Mouse (Mus musculus): ENCODE results near the gene Ccdc106. TPM values are rescaled to one million over a fixed set of nuclear protein-coding genes. Genes with fewer than 3 reads are reported as not detected.

The Ccdc106 gene
- polyA plus RNA-seq, 1 experiment = not detected

DNA sequence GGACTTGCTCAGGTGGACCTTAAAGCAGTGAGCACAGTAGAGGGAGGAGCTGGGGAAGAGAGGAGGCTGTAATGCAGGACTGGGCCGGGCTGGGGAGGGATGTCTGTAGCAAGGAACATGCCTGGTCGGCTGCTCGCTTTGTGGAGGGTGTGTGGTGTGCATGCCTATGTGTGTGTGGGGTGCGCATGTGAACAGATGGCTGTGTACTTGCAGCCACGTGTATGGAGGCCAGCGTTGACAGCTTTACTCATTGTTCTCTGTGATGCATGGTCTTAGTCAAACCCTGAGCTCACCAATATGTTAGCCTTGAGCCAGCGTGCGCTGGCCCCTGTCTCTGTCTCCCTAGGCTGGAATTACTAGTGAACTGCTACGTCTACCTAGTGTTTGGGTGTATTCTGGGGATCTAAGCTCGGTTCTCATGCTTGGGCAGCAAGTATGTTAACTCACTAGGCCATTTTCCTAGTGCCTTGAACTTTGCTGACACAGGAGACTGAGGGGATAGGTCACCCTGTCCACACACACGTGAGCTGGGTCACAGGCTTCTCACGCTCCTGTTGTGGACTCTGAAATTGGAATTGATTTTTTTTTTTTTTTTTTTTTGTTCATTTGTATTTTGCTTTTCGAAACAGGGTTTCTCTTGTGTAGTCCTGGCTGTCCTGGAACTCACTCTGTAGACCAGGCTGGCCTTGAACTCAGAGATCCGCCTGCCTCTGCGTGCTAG lies 70.8 kb downstream of the Ccdc106 start:
- no peak overlapping the region for H3K27ac ChIP-seq (ENCODE audit: insufficient read depth, low read depth, low read length)

DNA sequence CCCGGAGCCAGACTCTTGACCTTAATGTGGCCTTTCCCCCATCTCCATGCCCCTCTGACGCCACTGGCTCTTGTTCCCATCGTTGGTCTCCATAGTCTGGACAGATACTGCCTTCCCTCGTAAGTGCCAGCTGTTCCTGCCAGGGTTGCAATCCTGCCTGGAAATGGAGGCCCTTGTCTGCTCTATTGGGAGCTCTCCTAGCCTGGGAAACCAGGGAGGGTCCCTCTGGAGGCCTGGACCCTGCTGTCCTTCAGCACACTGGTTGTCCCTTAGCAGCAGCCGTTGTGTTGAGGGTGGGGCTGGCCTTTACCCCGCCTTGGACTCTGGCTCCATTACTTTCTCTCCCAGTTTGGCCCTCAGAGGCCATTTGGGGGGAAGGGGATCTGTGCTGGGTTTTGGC lies 72.0 kb downstream of the Ccdc106 start:
- Histone ChIP-seq H3K4me3 (ENCODE audit: insufficient read depth, low read depth, low read length) (no peak overlapping the region), H3K4me1 (ENCODE audit: control insufficient read depth, insufficient read depth, low read length) (peaks cover 18% of the 10 kb centered on the region), H3K27ac (ENCODE audit: insufficient read depth, low read depth, low read length) (no peak overlapping the region)
- WGBS = 80% methylated on average over 6 of the region's 6 CpGs
- TF ChIP-seq CTCF (IDR thresholded peaks at IDR 0.05; ENCODE audit: insufficient read depth, low read depth, low read length) = no peak
- TF ChIP-seq POLR2A (IDR thresholded peaks at IDR 0.05; ENCODE audit: insufficient read depth, low read depth, low read length) = no peak

More for the DNA sequence above, 70.8 kb downstream of the Ccdc106 start:
- Histone ChIP-seq H3K4me1 (ENCODE audit: control insufficient read depth, insufficient read depth, low read length) (peaks cover 27% of the 10 kb centered on the region), H3K4me3 (ENCODE audit: insufficient read depth, low read depth, low read length) (no peak overlapping the region)
- WGBS = 87% methylated on average over 15 of the region's 15 CpGs
- TF ChIP-seq POLR2A (IDR thresholded peaks at IDR 0.05; ENCODE audit: insufficient read depth, low read depth, low read length) (no peak), CTCF (IDR thresholded peaks at IDR 0.05; ENCODE audit: insufficient read depth, low read depth, low read length) (no peak)

DNA sequence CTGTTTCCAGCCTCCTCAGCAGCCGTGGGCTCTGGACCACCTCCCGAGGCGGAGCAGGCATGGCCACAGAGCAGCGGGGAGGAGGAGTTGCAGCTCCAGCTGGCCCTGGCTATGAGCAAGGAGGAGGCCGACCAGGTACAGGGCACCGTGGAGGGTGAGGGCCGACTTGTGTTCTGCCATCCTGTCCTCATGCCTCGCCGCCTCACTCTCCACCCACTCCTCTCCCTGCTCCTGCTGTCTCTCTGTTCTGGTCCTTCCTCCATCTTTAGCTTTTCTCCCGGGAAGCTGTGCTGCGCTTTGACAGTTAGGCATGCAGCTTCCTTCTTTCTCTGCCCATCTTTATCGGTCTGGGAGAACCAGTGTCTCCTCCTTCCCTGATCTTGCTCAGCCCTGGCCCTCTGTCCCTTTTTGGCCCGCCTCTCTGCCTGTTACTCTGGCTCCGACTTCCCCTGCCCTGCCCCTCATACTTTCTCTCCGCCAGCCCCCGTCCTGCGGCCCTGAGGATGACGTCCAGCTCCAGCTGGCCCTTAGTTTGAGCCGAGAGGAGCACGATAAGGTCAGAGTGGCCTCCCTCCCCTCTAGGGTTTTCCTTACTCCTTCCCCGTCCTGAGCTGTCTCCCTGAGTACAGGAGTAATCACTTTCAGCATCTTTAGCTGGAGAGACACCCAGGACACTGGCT lies 72.6 kb downstream of the Ccdc106 start:
- no peak overlapping the region for H3K4me3 ChIP-seq (ENCODE audit: insufficient read depth, low read depth, low read length)
- TF ChIP-seq CTCF (IDR thresholded peaks at IDR 0.05; ENCODE audit: insufficient read depth, low read depth, low read length) = no peak
- no peak for TF ChIP-seq POLR2A (IDR thresholded peaks at IDR 0.05; ENCODE audit: insufficient read depth, low read depth, low read length)
- H3K4me1 ChIP-seq (ENCODE audit: control insufficient read depth, insufficient read depth, low read length) = peaks cover 18% of the 10 kb centered on the region
- H3K27ac ChIP-seq (ENCODE audit: insufficient read depth, low read depth, low read length) = no peak overlapping the region
- WGBS = 77% methylated on average over 21 of the region's 21 CpGs

DNA sequence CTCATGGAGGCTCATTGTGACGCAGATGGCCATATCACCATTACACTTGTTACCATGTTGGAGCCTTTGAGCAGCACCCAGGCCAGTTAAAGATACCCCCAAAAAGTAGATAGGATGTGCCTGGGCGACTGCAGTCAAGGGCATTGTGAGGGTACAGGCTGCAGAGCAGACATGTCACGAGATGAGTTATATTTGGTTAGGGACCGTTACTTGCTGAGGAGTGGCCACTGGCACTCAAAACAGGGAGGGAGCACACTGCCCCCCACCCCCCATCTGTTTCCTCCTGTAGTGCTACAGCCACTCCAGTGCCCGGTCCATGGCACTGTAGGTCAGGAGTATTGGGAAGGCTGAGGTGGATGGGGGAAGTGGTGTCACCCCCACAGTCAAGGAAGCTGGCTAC lies 78.4 kb downstream of the Ccdc106 start:
- Histone ChIP-seq H3K27ac (ENCODE audit: insufficient read depth, low read depth, low read length) (no peak overlapping the region), H3K4me3 (ENCODE audit: insufficient read depth, low read depth, low read length) (no peak overlapping the region), H3K4me1 (ENCODE audit: control insufficient read depth, insufficient read depth, low read length) (no peaks in the 10 kb centered on the region)
- TF ChIP-seq CTCF (IDR thresholded peaks at IDR 0.05; ENCODE audit: insufficient read depth, low read depth, low read length) (no peak), POLR2A (IDR thresholded peaks at IDR 0.05; ENCODE audit: insufficient read depth, low read depth, low read length) (no peak)
- 93% methylated on average over 5 of the region's 5 CpGs for WGBS

DNA sequence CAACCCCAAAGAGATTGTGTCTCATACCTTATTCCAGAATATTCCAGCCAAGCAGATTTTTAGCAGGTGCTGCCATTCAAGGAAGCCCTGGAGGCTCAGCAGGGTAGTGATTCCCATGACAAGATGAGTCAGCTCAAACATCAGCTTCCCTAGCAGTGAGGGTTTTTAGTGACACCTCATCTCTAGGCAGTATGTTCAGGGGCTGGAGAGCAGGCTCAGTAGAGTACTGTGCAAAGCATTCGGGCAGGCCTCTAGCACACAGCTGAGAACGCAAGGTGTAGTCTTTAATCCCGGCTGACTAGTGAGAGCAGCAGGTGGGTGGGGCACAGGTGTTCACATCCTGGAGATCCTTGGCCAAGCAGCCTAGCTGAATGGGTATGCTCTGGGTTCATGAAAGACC lies 79.4 kb downstream of the Ccdc106 start:
- Histone ChIP-seq H3K4me1 (ENCODE audit: control insufficient read depth, insufficient read depth, low read length) (no peaks in the 10 kb centered on the region), H3K27ac (ENCODE audit: insufficient read depth, low read depth, low read length) (no peak overlapping the region), H3K4me3 (ENCODE audit: insufficient read depth, low read depth, low read length) (no peak overlapping the region)
- TF ChIP-seq POLR2A (IDR thresholded peaks at IDR 0.05; ENCODE audit: insufficient read depth, low read depth, low read length) = no peak
- TF ChIP-seq CTCF (IDR thresholded peaks at IDR 0.05; ENCODE audit: insufficient read depth, low read depth, low read length) = no peak
- 89% methylated on average over 3 of the region's 3 CpGs for WGBS

DNA sequence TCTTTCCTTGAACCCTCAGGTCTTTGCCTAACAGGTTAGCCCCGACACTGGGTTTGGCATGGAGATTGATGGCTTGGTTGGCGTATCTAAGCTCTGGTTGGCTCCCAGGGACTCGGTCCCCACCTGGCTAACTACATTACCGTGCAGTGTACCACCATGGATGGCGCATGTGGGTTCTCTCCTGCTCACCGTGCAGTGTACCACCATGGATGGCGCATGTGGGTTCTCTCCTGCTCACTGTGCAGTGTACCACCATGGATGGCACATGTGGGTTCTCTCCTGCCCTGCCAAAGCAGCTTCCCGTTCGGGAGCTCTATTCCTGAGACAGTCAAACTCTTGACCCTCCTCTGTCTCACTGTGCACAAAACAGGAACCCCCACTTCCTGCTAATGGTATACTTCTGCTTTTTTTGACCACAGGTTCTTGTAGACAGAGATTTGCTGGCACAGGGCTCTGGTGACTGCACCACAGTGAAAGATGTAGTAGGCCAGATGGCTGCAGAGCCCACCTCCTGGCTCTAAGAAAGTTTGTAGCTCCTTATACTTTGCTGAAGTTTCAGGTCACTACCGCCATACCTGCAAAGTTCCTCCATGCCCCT lies 80.8 kb downstream of the Ccdc106 start:
- H3K4me3 ChIP-seq (ENCODE audit: insufficient read depth, low read depth, low read length) = no peak overlapping the region
- TF ChIP-seq CTCF (IDR thresholded peaks at IDR 0.05; ENCODE audit: insufficient read depth, low read depth, low read length) (no peak), POLR2A (IDR thresholded peaks at IDR 0.05; ENCODE audit: insufficient read depth, low read depth, low read length) (no peak)
- WGBS = 93% methylated on average over 10 of the region's 10 CpGs
- H3K4me1 ChIP-seq (ENCODE audit: control insufficient read depth, insufficient read depth, low read length) = no peaks in the 10 kb centered on the region
- H3K27ac ChIP-seq (ENCODE audit: insufficient read depth, low read depth, low read length) = no peak overlapping the region

DNA sequence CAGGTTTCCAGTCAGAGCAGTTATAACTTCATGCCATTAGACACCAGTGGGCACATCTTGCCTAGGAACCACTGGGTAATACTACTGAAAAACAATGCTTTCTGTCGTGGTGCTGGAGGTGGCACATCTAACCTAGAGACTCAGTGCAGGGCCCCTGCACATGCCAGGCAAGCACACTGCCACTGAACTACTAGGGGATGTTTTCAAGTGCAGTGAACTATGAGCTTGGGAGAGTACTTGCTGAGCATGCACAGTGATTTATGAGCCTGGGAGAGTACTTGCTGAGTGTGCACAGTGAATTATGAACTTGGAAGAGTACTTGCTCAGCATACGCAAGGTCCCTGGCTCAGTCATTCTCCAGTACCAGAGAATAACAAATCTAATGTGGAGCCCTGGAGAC lies 82.2 kb downstream of the Ccdc106 start:
- WGBS = 81% methylated on average over 2 of the region's 2 CpGs
- Histone ChIP-seq H3K27ac (ENCODE audit: insufficient read depth, low read depth, low read length) (no peak overlapping the region), H3K4me1 (ENCODE audit: control insufficient read depth, insufficient read depth, low read length) (no peaks in the 10 kb centered on the region), H3K4me3 (ENCODE audit: insufficient read depth, low read depth, low read length) (no peak overlapping the region)
- TF ChIP-seq CTCF (IDR thresholded peaks at IDR 0.05; ENCODE audit: insufficient read depth, low read depth, low read length) = no peak

DNA sequence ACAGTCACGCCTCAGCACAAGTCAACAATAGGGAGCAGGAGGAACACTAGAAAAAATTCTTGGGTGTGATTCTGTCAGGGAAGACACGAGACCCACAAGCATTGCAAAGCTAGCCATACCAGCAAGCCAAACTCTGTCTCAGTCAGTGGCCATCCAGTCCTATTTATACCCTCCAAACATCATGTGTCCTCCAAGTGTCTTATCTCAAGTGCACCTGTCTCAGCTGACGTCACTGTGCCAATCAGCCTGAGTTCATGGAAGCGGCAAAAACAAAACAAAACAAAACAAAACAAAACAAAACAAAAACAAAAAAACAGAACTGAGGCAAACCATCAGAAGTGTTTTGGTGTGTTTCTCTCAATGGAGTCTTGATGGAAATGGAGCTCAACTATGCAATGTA lies 87.9 kb downstream of the Ccdc106 start:
- 83% methylated on average over 4 of the region's 4 CpGs for WGBS
- Histone ChIP-seq H3K4me1 (ENCODE audit: control insufficient read depth, insufficient read depth, low read length) (no peaks in the 10 kb centered on the region), H3K4me3 (ENCODE audit: insufficient read depth, low read depth, low read length) (no peak overlapping the region), H3K27ac (ENCODE audit: insufficient read depth, low read depth, low read length) (no peak overlapping the region)
- TF ChIP-seq CTCF (IDR thresholded peaks at IDR 0.05; ENCODE audit: insufficient read depth, low read depth, low read length) = no peak
- no peak for TF ChIP-seq POLR2A (IDR thresholded peaks at IDR 0.05; ENCODE audit: insufficient read depth, low read depth, low read length)

DNA sequence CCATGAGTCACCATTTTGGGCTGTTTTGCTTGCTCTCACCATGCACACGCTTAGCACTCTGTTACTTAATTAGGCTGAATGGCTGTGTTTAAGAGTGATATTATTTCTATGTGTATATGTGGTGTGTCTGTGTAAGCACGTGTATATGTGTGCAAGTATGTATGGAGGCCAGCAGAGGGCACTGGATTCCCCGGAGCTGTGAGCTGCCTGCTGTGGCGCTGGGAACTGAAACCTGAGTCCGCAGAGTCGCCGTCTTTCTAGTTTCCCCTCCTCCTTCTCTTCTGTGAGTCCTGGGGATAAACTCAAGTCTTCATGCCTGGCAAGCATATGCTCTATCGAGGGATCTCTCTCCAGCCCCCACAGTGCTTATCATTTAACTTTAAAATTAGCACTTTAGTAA lies 88.9 kb downstream of the Ccdc106 start:
- H3K27ac ChIP-seq (ENCODE audit: insufficient read depth, low read depth, low read length) = no peak overlapping the region
- no peak overlapping the region for H3K4me3 ChIP-seq (ENCODE audit: insufficient read depth, low read depth, low read length)
- 86% methylated on average over 8 of the region's 8 CpGs for WGBS
- TF ChIP-seq POLR2A (IDR thresholded peaks at IDR 0.05; ENCODE audit: insufficient read depth, low read depth, low read length) (no peak), CTCF (IDR thresholded peaks at IDR 0.05; ENCODE audit: insufficient read depth, low read depth, low read length) (no peak)
- H3K4me1 ChIP-seq (ENCODE audit: control insufficient read depth, insufficient read depth, low read length) = no peaks in the 10 kb centered on the region

Other genes starting within 250 kb of the Ccdc106 start
- not detected in 2 replicates for gene Fam71e2, start 249.3 kb upstream of the Ccdc106 start, polyA plus RNA-seq (2012; ENCODE audit: insufficient read depth, insufficient read length, low replicate concordance, missing spikeins)
- not detected in 2 replicates for gene Il11, start 237.7 kb upstream of the Ccdc106 start, polyA plus RNA-seq (2012; ENCODE audit: insufficient read depth, insufficient read length, low replicate concordance, missing spikeins)
- gene Tmem190, start 237.6 kb upstream of the Ccdc106 start, polyA plus RNA-seq (2012; ENCODE audit: insufficient read depth, insufficient read length, low replicate concordance, missing spikeins) = not detected in 2 replicates
- not detected in 2 replicates for gene Tmem238, start 230.9 kb upstream of the Ccdc106 start, polyA plus RNA-seq (2012; ENCODE audit: insufficient read depth, insufficient read length, low replicate concordance, missing spikeins)
- gene Rpl28, start 227.7 kb upstream of the Ccdc106 start, polyA plus RNA-seq (2012; ENCODE audit: insufficient read depth, insufficient read length, low replicate concordance, missing spikeins) = not detected in 2 replicates
- gene Ube2s, start 208.0 kb upstream of the Ccdc106 start, polyA plus RNA-seq (2012; ENCODE audit: insufficient read depth, insufficient read length, low replicate concordance, missing spikeins) = not detected in 2 replicates
- gene Shisa7, start 175.9 kb upstream of the Ccdc106 start, polyA plus RNA-seq (2012; ENCODE audit: insufficient read depth, insufficient read length, low replicate concordance, missing spikeins) = 146 TPM in 1 of 2 replicates, not detected in the other
- gene Isoc2b, start 150.3 kb upstream of the Ccdc106 start, polyA plus RNA-seq (2012; ENCODE audit: insufficient read depth, insufficient read length, low replicate concordance, missing spikeins) = not detected in 2 replicates
- not detected in 2 replicates for gene Isoc2a, start 143.4 kb upstream of the Ccdc106 start, polyA plus RNA-seq (2012; ENCODE audit: insufficient read depth, insufficient read length, low replicate concordance, missing spikeins)
- gene Gm36210, start 114.0 kb upstream of the Ccdc106 start, polyA plus RNA-seq (2012; ENCODE audit: insufficient read depth, insufficient read length, low replicate concordance, missing spikeins) = not detected in 2 replicates
- not detected in 2 replicates for gene Zfp628, start 105.3 kb upstream of the Ccdc106 start, polyA plus RNA-seq (2012; ENCODE audit: insufficient read depth, insufficient read length, low replicate concordance, missing spikeins)
- gene Nat14, start 98.5 kb upstream of the Ccdc106 start, polyA plus RNA-seq (2012; ENCODE audit: insufficient read depth, insufficient read length, low replicate concordance, missing spikeins) = not detected in 2 replicates
- gene Ssc5d, start 94.8 kb upstream of the Ccdc106 start, polyA plus RNA-seq (2012; ENCODE audit: insufficient read depth, insufficient read length, low replicate concordance, missing spikeins) = not detected in 2 replicates
- gene Sbk2, start 56.1 kb upstream of the Ccdc106 start, polyA plus RNA-seq (2012; ENCODE audit: insufficient read depth, insufficient read length, low replicate concordance, missing spikeins) = not detected in 2 replicates
- gene Sbk3, start 49.4 kb upstream of the Ccdc106 start, polyA plus RNA-seq (2012; ENCODE audit: insufficient read depth, insufficient read length, low replicate concordance, missing spikeins) = not detected in 2 replicates
- gene Zfp579, start 24.4 kb upstream of the Ccdc106 start, polyA plus RNA-seq (2012; ENCODE audit: insufficient read depth, insufficient read length, low replicate concordance, missing spikeins) = not detected in 2 replicates
- not detected in 2 replicates for gene Zfp524, start 6.1 kb upstream of the Ccdc106 start, polyA plus RNA-seq (2012; ENCODE audit: insufficient read depth, insufficient read length, low replicate concordance, missing spikeins)
- not detected in 2 replicates for gene Fiz1, start 5.9 kb upstream of the Ccdc106 start, polyA plus RNA-seq (2012; ENCODE audit: insufficient read depth, insufficient read length, low replicate concordance, missing spikeins)
- gene Gm44973, start 5.1 kb upstream of the Ccdc106 start, polyA plus RNA-seq (2012; ENCODE audit: insufficient read depth, insufficient read length, low replicate concordance, missing spikeins) = not detected in 2 replicates
- gene Zfp865, start 177 bp upstream of the Ccdc106 start, polyA plus RNA-seq (2012; ENCODE audit: insufficient read depth, insufficient read length, low replicate concordance, missing spikeins) = not detected in 2 replicates
- not detected in 2 replicates for gene 4632433K11Rik, start 13.6 kb downstream of the Ccdc106 start, polyA plus RNA-seq (2012; ENCODE audit: insufficient read depth, insufficient read length, low replicate concordance, missing spikeins)
- gene Zfp784, start 17.9 kb downstream of the Ccdc106 start, polyA plus RNA-seq (2012; ENCODE audit: insufficient read depth, insufficient read length, low replicate concordance, missing spikeins) = not detected in 2 replicates
- gene Zfp580, start 31.0 kb downstream of the Ccdc106 start, polyA plus RNA-seq (2012; ENCODE audit: insufficient read depth, insufficient read length, low replicate concordance, missing spikeins) = not detected in 2 replicates
- gene U2af2, start 41.6 kb downstream of the Ccdc106 start, polyA plus RNA-seq (2012; ENCODE audit: insufficient read depth, insufficient read length, low replicate concordance, missing spikeins) = 837 TPM in 1 of 2 replicates, not detected in the other
- gene Epn1, start 59.7 kb downstream of the Ccdc106 start, polyA plus RNA-seq (2012; ENCODE audit: insufficient read depth, insufficient read length, low replicate concordance, missing spikeins) = not detected in 2 replicates
- gene Rfpl4, start 96.4 kb downstream of the Ccdc106 start, polyA plus RNA-seq (2012; ENCODE audit: insufficient read depth, insufficient read length, low replicate concordance, missing spikeins) = not detected in 2 replicates
- not detected in 2 replicates for gene Rasl2-9, start 105.4 kb downstream of the Ccdc106 start, polyA plus RNA-seq (2012; ENCODE audit: insufficient read depth, insufficient read length, low replicate concordance, missing spikeins)
- gene Vmn1r55, start 129.1 kb downstream of the Ccdc106 start, polyA plus RNA-seq (2012; ENCODE audit: insufficient read depth, insufficient read length, low replicate concordance, missing spikeins) = not detected in 2 replicates
- gene Vmn1r56, start 176.2 kb downstream of the Ccdc106 start, polyA plus RNA-seq (2012; ENCODE audit: insufficient read depth, insufficient read length, low replicate concordance, missing spikeins) = not detected in 2 replicates
- gene Vmn1r57, start 197.9 kb downstream of the Ccdc106 start, polyA plus RNA-seq (2012; ENCODE audit: insufficient read depth, insufficient read length, low replicate concordance, missing spikeins) = not detected in 2 replicates